Mouse (Mus musculus) midbrain, postnatal 0 days (tissue): ENCODE measurements at regions not wholly inside any gene's neighbourhood (a gene's known extent, or its start where the extent isn't known, plus 50 kb on each side); places are given as distances from the start of the nearest gene placed in this dataset.
A peak's percentile ranks its signal among the peaks of the same experiment; 100 is the strongest.

ENCODE experiments used
- ATAC-seq: fragments of 200-750 bp; cut with Nextera tagmentation; 2 replicates; pipeline ENCODE4 v1.8.0; 2017; ENCODE audit warnings: moderate number of reproducible peaks, mild to moderate bottlenecking, moderate TSS enrichment, moderate library complexity; ENCODE audit not compliant: low FRiP score
- DNase-seq: peaks from one replicate; pipeline ENCODE4 v3.0.0-alpha.2; 2015; ENCODE audit warnings: low spot score
- H3K27ac ChIP-seq: fragments of 300-500 bp; sonication (generic); 2 replicates; pipeline ENCODE4 v1.5.1; 2014; ENCODE audit warnings: low read depth, mild to moderate bottlenecking, low read length, mixed read lengths
- H3K27me3 ChIP-seq: fragments of 300-500 bp; sonication (generic); 2 replicates; pipeline ENCODE4 v1.6.1; 2014; ENCODE audit warnings: low read length, control low read depth, mixed read lengths; ENCODE audit not compliant: insufficient read depth
- H3K36me3 ChIP-seq: fragments of 300-500 bp; sonication (generic); 2 replicates; pipeline ENCODE4 v1.6.1; 2014; ENCODE audit warnings: low read length, control low read depth, mixed read lengths; ENCODE audit not compliant: insufficient read depth
- H3K4me1 ChIP-seq: fragments of 300-500 bp; sonication (generic); 2 replicates; pipeline ENCODE4 v1.6.1; 2014; ENCODE audit warnings: mild to moderate bottlenecking, control low read depth, antibody characterized with exemption, low read length, mixed read lengths; ENCODE audit not compliant: insufficient read depth
- H3K4me2 ChIP-seq: fragments of 300-500 bp; sonication (generic); 2 replicates; pipeline ENCODE4 v1.6.1; 2014; ENCODE audit warnings: low read depth, mild to moderate bottlenecking, low read length, mixed read lengths; ENCODE audit not compliant: poor library complexity, severe bottlenecking
- H3K4me3 ChIP-seq: fragments of 300-500 bp; sonication (generic); 2 replicates; pipeline ENCODE4 v1.5.1; 2014; ENCODE audit warnings: low read depth, mild to moderate bottlenecking, low read length, moderate library complexity
- H3K9ac ChIP-seq: fragments of 300-500 bp; sonication (generic); replicated peaks from 2 replicates; pipeline ENCODE4 v1.6.1; 2014; ENCODE audit warnings: mild to moderate bottlenecking, low read length, moderate library complexity, mixed read lengths; ENCODE audit not compliant: poor library complexity, severe bottlenecking
- H3K9me3 ChIP-seq: fragments of 300-500 bp; sonication (generic); 2 replicates; pipeline ENCODE4 v1.6.1; 2016; ENCODE audit warnings: low read length, control low read depth
- CTCF ChIP-seq: IDR thresholded peaks from 2 replicates; pipeline ENCODE4 v1.5.1; 2016; ENCODE audit warnings: antibody characterized with exemption, mild to moderate bottlenecking
- WGBS: fragments of 180-500 bp; shearing (Covaris S2); extraction: QIAGEN DNeasy Blood & Tissue Kit; methylation state at CpG from one replicate; pipeline ENCODE4 v1.1.7; 2014; 5-methylcytosine and 5-hydroxymethylcytosine counted together

DNA sequence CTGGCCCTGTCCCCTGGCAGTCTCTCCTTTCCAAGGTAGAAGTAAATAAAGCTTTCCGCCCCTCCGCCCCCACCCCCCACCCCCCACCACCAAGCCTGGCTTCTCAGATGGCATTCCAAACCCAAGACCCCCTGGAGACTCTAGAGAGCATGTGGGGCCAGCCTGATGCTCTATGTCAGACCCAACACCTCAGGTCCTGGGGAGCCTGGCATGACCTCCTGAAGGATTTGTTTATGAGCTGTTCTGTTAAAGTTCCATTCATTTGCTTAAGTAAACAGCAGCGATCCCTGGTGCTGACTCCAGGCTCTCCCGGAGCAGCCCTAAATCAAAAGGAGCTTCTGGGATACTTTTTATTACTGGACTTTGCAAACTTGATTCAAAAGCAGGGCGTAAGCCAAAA lies 137.3 kb upstream of the Hs3st3a1 start:
- no peak overlapping the region for H3K27ac ChIP-seq
- ATAC-seq (no peak), DNase-seq (no peak)
- WGBS: 23% methylated on average over 5 of the region's 5 CpGs
- H3K36me3 ChIP-seq: no peaks in the 10 kb centered on the region
- no peak overlapping the region for H3K4me3 ChIP-seq
- H3K27me3 ChIP-seq: no peaks in the 10 kb centered on the region
- H3K4me2 ChIP-seq: no peak overlapping the region
- no peaks in the 10 kb centered on the region for H3K4me1 ChIP-seq
- TF ChIP-seq CTCF: no peak
- H3K9me3 ChIP-seq: no peaks in the 10 kb centered on the region
- no peak overlapping the region for H3K9ac ChIP-seq

DNA sequence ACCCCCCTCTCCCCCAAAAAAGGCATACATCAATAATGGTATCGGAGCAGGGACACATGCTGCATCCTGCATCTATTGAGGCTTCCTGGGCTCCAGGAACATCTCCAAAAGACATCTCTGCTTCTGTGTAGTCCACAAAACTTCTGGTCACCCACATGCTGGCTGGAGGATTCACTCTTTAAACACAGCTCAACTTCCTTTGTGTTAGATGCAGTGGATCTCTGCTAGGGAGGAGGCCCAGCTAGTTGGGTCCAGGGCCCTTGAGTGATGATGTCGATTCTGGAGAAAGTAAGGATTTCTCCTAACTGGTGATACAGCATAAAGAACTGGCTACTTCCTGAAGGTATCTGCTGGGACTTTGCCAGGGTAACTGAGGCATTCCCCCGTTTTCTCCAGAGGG lies 146.9 kb upstream of the Hs3st3a1 start:
- 91% methylated on average over 3 of the region's 3 CpGs for WGBS
- Histone ChIP-seq H3K9ac (no peak overlapping the region), H3K36me3 (no peaks in the 10 kb centered on the region), H3K9me3 (no peaks in the 10 kb centered on the region), H3K27me3 (no peaks in the 10 kb centered on the region), H3K4me1 (no peaks in the 10 kb centered on the region), H3K4me3 (no peak overlapping the region), H3K4me2 (no peak overlapping the region), H3K27ac (no peak overlapping the region)
- DNase-seq (no peak), ATAC-seq (no peak)
- no peak for TF ChIP-seq CTCF

DNA sequence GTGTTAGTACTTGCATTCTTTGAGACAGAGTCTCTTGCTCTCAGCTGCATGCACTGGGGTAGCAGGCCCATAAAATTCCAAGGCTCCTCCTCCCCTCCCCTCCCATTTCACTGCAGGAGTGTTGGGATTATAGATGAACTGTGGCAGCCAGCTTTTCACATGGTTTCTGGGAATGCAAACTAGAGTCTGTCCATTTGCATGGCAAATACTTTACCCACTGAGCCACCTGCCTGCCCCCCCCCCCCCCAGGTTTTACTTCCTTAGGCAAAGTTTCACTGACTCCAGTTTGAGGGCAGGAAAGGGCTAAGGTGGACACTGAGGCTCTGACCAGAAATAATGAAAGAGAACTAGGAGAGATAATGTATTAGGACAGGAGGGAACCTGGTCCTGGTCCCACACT lies 147.6 kb upstream of the Hs3st3a1 start:
- ATAC-seq: no peak
- no peak for TF ChIP-seq CTCF
- no peak for DNase-seq
- Histone ChIP-seq H3K4me3 (no peak overlapping the region), H3K27ac (no peak overlapping the region), H3K9me3 (no peaks in the 10 kb centered on the region), H3K4me1 (no peaks in the 10 kb centered on the region), H3K36me3 (no peaks in the 10 kb centered on the region), H3K27me3 (no peaks in the 10 kb centered on the region), H3K9ac (no peak overlapping the region), H3K4me2 (no peak overlapping the region)

DNA sequence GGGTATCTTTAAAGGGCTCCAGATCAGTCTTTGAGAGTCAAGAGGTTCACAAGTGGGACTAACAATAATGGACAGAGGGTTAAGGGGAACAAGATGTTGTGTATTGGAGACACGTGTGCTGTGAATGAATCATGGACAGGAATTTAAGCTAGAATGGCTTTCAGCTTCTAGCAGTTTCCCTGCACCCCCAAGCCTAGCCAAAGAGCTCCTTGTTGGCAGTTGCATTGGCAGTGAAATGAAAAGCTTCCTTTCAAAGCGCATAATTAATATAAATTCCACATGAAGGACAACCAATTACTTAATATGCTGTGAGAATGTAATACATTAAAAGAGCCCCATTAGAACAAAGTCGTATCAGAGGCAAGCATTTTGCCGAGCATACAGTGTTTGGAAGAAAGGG lies 153.4 kb upstream of the Hs3st3a1 start:
- Histone ChIP-seq H3K4me1 (no peaks in the 10 kb centered on the region), H3K27ac (no peak overlapping the region), H3K9ac (no peak overlapping the region), H3K27me3 (no peaks in the 10 kb centered on the region), H3K4me3 (no peak overlapping the region), H3K4me2 (no peak overlapping the region), H3K36me3 (no peaks in the 10 kb centered on the region), H3K9me3 (no peaks in the 10 kb centered on the region)
- ATAC-seq (no peak), DNase-seq (peak; percentile 32)
- 64% methylated on average over 4 of the region's 4 CpGs for WGBS
- TF ChIP-seq CTCF: no peak

DNA sequence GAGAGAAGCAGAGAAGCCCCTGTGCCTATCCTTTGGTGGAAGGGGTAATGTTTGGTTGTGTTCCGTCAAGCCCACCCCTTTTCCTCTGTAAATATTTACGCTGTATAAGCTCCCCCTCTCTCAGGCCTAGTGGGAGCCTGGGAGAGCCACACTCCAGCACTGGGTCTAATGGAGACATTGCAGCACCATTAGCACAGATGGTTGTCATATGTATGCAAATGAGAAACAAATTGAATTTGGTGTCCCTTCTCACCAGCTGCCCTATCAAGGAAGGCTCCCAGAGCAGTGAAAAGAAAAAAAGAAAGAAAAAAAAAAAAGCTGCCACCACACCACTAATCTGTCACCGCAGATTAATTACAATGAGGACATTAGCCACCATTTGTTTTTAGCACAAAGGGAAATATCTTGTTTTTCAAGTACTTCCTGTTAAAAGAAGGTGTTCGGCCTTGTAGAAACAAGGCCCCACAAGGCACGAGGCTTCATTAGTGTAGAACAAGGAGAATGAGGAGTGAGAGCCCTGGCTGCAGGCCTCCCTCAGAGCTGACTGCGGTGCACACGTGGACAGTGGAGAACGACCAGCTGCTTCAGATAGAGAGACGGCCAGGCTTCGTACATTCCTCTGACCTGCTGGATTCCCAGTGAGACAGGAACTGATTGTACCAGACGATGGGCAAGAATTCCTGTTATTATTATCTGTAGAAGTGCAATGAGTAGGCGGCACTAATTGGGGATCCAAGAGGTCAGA lies 156.7 kb upstream of the Hs3st3a1 start:
- TF ChIP-seq CTCF: no peak
- H3K4me3 ChIP-seq: no peak overlapping the region
- H3K4me2 ChIP-seq: no peak overlapping the region
- H3K36me3 ChIP-seq: no peaks in the 10 kb centered on the region
- no peak for ATAC-seq
- WGBS: 30% methylated on average over 12 of the region's 12 CpGs
- DNase-seq: peak; percentile 71
- H3K27me3 ChIP-seq: no peaks in the 10 kb centered on the region
- no peaks in the 10 kb centered on the region for H3K4me1 ChIP-seq
- H3K9ac ChIP-seq: no peak overlapping the region
- H3K27ac ChIP-seq: no peak overlapping the region
- no peaks in the 10 kb centered on the region for H3K9me3 ChIP-seq

DNA sequence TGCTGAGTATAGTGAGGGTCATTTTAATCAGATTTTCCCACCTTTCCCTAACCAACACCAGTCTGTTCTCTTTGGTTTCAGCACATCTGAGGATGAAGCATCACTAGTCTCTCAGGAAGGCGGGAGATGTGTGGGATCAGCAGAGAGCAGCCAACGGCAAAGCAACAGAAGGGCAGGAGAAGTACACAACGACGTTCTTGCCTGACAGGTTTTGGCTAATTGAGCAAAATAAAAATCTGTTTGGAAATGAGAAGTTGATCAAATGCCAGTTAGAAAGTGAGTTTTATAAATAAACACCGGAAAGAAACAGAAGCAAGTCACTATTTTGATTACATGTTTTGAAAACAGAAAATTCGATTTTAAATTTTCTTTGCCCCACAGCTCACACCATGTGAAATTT lies 161.4 kb upstream of the Hs3st3a1 start:
- no peak overlapping the region for H3K4me2 ChIP-seq
- DNase-seq (no peak), ATAC-seq (no peak)
- 83% methylated on average over 6 of the region's 6 CpGs for WGBS
- no peaks in the 10 kb centered on the region for H3K27me3 ChIP-seq
- TF ChIP-seq CTCF: no peak
- no peak overlapping the region for H3K9ac ChIP-seq
- no peak overlapping the region for H3K27ac ChIP-seq
- H3K36me3 ChIP-seq: no peaks in the 10 kb centered on the region
- H3K9me3 ChIP-seq: no peaks in the 10 kb centered on the region
- H3K4me3 ChIP-seq: no peak overlapping the region
- no peaks in the 10 kb centered on the region for H3K4me1 ChIP-seq
